Mouse (Mus musculus) spleen, adult 2 months (tissue): Measurements from ENCODE around the gene Tnfrsf22.
"Not testable (repeated sequence)": the region's sequence is repeated elsewhere in the genome, so short reads cannot be mapped to it uniquely, and the experiment has no call there.

ENCODE experiments used
- CTCF ChIP-seq: fragments of 200-500 bp; IDR thresholded peaks from 2 replicates; pipeline ENCODE4 v1.5.1; 2011; ENCODE audit warnings: mild to moderate bottlenecking, inconsistent platforms; ENCODE audit not compliant: insufficient read depth, insufficient read length, insufficient replicate concordance; ENCODE audit errors: extremely low read depth
- POLR2A ChIP-seq: fragments of 200-500 bp; IDR thresholded peaks from 2 replicates; pipeline ENCODE4 v1.6.1; 2011; ENCODE audit warnings: low read depth, low read length, inconsistent platforms

DNA sequence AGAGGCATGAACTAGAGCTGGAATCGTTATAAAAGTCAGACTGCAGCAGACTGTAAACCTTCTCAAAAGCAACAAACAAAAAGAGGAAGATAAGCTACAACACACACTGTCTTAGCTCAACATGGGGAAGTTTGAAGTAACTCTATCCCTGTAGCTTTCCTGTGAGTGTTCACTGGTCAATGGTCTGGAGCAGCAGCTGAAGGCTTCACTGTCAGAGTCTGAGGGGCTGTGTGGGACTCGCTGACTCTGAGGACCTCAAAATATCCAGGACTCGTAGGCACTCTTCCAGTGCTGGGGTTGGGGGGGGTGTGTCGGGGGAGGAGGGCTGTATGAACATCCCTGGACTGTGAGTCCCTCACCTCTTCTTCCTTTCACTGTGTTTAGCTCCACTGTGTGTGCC is 36.7 kb upstream of the Tnfrsf22 start:
- not testable (repeated sequence) for TF ChIP-seq CTCF, POLR2A
